Mouse (Mus musculus) neural tube, embryonic 14.5 days (tissue): Measurements from ENCODE around the gene Jag1. TPM values are rescaled to one million over a fixed set of nuclear protein-coding genes. Genes with fewer than 3 reads are reported as not detected.
A peak's percentile ranks its signal among the peaks of the same experiment; 100 is the strongest.

Source experiments
- ATAC-seq: fragments of 200-750 bp; cut with Nextera tagmentation; 2 replicates; pipeline ENCODE4 v1.8.0; 2017; ENCODE audit warnings: low read depth, mild to moderate bottlenecking, moderate TSS enrichment, moderate library complexity
- H3K27ac ChIP-seq: fragments of 300-500 bp; sonication (generic); 2 replicates; pipeline ENCODE4 v1.5.1; 2014; ENCODE audit warnings: low read depth, mild to moderate bottlenecking, control low read depth, low read length, moderate library complexity, mixed read lengths
- H3K27me3 ChIP-seq: fragments of 300-500 bp; sonication (generic); 2 replicates; pipeline ENCODE4 v1.6.1; 2014; ENCODE audit warnings: low read length; ENCODE audit not compliant: control insufficient read depth, insufficient read depth
- H3K36me3 ChIP-seq: fragments of 300-500 bp; sonication (generic); 2 replicates; pipeline ENCODE4 v1.6.1; 2014; ENCODE audit warnings: low read length, mixed read lengths; ENCODE audit not compliant: control insufficient read depth, insufficient read depth
- H3K4me1 ChIP-seq: fragments of 300-500 bp; sonication (generic); 2 replicates; pipeline ENCODE4 v1.6.1; 2014; ENCODE audit warnings: low read length; ENCODE audit not compliant: control insufficient read depth, insufficient read depth
- H3K4me2 ChIP-seq: fragments of 300-500 bp; sonication (generic); 2 replicates; pipeline ENCODE4 v1.6.1; 2014; ENCODE audit warnings: mild to moderate bottlenecking, low read depth, low read length, control low read depth
- H3K4me3 ChIP-seq: fragments of 300-500 bp; sonication (generic); 2 replicates; pipeline ENCODE4 v1.5.1; 2014; ENCODE audit warnings: low read depth, low read length, control low read depth, mixed read lengths
- H3K9ac ChIP-seq: fragments of 300-500 bp; sonication (generic); replicated peaks from 2 replicates; pipeline ENCODE4 v1.6.1; 2014; ENCODE audit warnings: low read depth, mild to moderate bottlenecking, control low read depth, low read length, mixed read lengths
- H3K9me3 ChIP-seq: fragments of 300-500 bp; sonication (generic); 2 replicates; pipeline ENCODE4 v1.6.1; 2016; ENCODE audit warnings: low read length; ENCODE audit not compliant: control insufficient read depth
- WGBS: fragments of 180-500 bp; shearing (Covaris S2); extraction: QIAGEN DNeasy Blood & Tissue Kit; methylation state at CpG from one replicate; pipeline ENCODE4 v1.1.7; 2014; 5-methylcytosine and 5-hydroxymethylcytosine counted together
- polyA plus RNA-seq: library from polyadenylated mRNA; unstranded; fragments of >200 nt; fragmentation: Nextera tagmentation; extraction: Ambion mirVana; gene quantifications from 2 replicates; pipeline ENCODE4 v1.2.1, GENCODE M21; 2014

Gene Jag1
- polyA plus RNA-seq, 1 experiment from 2014 or later, result 5.4 TPM

DNA sequence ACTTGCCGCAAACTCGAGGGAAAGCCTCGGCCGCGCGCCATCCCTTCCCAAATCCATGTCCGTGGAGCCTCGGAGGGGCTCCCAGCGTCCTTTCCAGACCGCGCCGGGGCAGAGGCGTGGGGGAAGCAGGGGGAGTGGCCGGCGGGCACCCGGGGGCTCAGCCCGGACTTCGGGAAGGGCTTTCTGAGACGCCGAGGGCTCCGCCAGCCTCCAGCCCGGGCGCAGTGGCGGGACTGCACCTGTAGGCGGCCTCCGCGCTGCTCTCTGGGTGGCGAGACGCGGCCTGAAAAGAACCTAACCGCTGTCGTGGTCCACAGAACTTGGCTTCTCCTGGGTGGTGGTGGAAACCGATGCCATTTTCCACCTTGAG, 862 bp upstream of the Jag1 start:
- Histone ChIP-seq H3K4me3 (peak overlapping the region; percentile 60), H3K27me3 (peaks cover 3% of the 10 kb centered on the region; the same call in 1 of the 2 replicates), H3K36me3 (no peaks in the 10 kb centered on the region), H3K27ac (peak overlapping the region; percentile 76), H3K4me2 (peak overlapping the region; percentile 76), H3K9ac (peak overlapping the region; percentile 69), H3K4me1 (peaks cover 12% of the 10 kb centered on the region), H3K9me3 (no peaks in the 10 kb centered on the region)
- peak; percentile 68 for ATAC-seq
- under 1% methylated on average over 33 of the region's 33 CpGs for WGBS

DNA sequence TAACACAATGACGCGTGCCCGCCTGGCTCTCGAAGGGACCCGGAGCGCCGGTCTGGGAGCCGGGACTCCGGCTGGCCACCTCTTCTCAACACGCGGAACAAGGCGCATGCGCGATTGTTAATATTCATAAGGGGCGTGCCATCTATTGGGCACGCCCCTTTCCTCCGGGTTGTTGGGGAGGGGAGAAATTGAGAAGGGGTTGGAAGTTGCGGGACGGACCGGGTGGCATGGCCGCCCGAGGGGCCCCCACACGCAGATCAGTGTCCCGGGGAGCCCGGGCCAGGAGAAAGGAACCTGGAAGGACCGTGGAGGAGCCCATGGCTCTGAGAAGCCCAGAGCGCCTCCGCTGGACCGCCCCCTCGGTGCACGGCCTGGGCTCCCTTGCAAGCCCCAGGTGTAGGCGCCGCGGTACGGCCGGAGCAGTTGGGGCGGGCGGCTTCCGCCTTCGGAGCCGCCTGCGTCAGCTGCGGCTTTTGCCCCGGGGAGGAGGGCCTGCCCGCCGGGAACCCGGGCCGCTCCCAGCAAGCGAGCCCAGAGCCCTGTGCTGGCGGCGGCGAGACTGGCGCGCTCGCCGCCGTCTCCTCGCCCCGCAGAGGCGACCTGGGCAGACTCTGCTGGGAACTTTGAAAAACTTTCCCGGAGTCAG, 354 bp upstream of the Jag1 start:
- peak overlapping the region; percentile 60 for H3K4me3 ChIP-seq
- H3K4me2 ChIP-seq, result peak overlapping the region; percentile 76
- peaks cover 17% of the 10 kb centered on the region for H3K4me1 ChIP-seq
- H3K27me3 ChIP-seq, result peaks cover 3% of the 10 kb centered on the region; the same call in 1 of the 2 replicates
- ATAC-seq, result peak; percentile 80
- WGBS, result under 1% methylated on average over 56 of the region's 61 CpGs
- H3K36me3 ChIP-seq, result no peaks in the 10 kb centered on the region
- H3K9me3 ChIP-seq, result no peaks in the 10 kb centered on the region
- H3K9ac ChIP-seq, result peak overlapping the region; percentile 69
- H3K27ac ChIP-seq, result peak overlapping the region; percentile 76

DNA sequence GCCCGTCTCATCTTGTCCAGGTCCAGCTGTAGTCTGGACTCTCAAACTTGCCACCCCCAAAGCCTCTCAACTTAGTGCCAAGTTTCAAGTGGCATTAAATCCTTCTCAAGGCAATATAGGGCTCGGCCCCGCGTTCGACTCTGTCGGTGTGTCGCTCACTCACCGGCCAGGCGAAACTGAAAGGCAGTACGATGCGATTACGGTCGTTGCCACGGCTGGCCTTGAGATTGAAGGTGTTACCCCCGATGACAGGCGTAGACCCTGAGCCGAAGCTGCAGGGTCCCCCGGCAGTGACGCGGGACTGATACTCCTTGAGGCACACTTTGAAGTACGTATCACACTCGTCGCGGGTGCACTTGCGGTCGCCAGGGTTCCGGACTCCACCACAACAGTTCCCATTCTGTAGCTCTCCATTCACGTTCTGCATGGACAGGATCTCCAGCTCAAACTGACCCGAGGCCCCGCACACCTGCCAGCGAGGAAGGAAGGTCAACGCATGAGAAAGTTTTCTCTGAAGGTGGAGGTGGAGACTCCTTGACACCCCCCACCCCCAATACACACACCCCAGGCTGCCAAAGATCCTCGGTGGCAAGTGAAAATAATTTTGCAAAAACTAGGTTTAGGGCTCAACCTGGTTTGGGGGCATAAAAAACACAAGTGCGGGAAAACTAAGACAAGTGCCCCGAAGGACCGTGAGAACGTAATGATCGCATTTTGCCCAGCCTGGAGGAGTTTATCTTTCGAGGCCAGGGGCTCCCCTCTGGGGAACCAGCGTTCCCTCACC, 1.0 kb downstream of the Jag1 start:
- H3K9me3 ChIP-seq, result no peaks in the 10 kb centered on the region
- peak overlapping the region; percentile 65; the same call in 1 of the 2 replicates for H3K27ac ChIP-seq
- WGBS, result under 1% methylated on average over 40 of the region's 40 CpGs
- H3K36me3 ChIP-seq, result no peaks in the 10 kb centered on the region
- peak overlapping the region; percentile 60 for H3K4me3 ChIP-seq
- ATAC-seq, result no peak
- H3K9ac ChIP-seq, result peak overlapping the region; percentile 69
- peaks cover 27% of the 10 kb centered on the region for H3K4me1 ChIP-seq
- H3K4me2 ChIP-seq, result peak overlapping the region; percentile 76
- peaks cover 3% of the 10 kb centered on the region; the same call in 1 of the 2 replicates for H3K27me3 ChIP-seq

DNA sequence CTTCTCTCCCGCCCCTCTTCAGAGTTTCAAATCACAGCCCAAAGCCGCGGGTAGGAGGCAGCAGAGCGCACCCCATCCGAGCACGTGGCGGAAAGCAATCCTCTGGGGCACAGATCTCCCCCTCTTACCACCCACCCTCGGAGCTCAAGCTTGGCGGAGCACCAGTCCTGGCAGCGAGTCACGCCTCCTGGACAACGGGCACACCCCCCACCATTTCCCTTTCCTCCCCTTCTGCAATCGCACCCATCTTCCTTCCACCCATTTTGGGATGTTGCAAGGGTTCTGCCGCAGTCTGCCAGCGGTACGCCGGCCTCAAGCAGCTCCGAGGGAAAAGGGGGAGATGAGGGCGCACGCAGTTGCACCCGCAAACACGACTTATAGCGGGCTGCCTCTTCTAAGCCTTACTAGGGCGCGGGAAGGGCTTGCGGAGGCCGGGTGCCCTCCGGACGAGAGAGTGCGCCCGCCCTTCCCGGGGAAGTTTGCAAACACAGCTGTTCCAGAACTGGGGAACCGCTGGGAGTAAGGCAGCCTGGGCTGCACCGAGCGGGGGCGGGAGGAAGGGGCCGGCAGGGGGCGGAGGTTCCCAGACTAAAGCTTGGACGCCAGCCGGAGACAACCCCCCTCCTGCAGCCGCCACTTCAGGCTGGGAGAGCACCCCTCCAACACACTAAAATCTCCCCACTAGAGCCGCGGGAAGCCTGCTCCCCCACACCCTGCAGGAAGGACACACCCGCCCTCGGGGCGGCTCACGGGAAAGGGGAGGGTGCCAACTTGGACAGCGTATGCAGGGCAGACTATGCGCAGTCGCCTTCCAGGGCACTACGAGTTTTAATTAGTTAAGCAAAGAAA, 2.0 kb downstream of the Jag1 start:
- Histone ChIP-seq H3K9ac (peak overlapping the region; percentile 69), H3K4me3 (peak overlapping the region; percentile 60), H3K36me3 (no peaks in the 10 kb centered on the region), H3K27ac (peak overlapping the region; percentile 65; the same call in 1 of the 2 replicates), H3K27me3 (peaks cover 3% of the 10 kb centered on the region; the same call in 1 of the 2 replicates), H3K9me3 (no peaks in the 10 kb centered on the region), H3K4me2 (peak overlapping the region; percentile 76), H3K4me1 (peaks cover 32% of the 10 kb centered on the region)
- peak; percentile 45 for ATAC-seq
- WGBS, result 0% methylated on average over 47 of the region's 51 CpGs

DNA sequence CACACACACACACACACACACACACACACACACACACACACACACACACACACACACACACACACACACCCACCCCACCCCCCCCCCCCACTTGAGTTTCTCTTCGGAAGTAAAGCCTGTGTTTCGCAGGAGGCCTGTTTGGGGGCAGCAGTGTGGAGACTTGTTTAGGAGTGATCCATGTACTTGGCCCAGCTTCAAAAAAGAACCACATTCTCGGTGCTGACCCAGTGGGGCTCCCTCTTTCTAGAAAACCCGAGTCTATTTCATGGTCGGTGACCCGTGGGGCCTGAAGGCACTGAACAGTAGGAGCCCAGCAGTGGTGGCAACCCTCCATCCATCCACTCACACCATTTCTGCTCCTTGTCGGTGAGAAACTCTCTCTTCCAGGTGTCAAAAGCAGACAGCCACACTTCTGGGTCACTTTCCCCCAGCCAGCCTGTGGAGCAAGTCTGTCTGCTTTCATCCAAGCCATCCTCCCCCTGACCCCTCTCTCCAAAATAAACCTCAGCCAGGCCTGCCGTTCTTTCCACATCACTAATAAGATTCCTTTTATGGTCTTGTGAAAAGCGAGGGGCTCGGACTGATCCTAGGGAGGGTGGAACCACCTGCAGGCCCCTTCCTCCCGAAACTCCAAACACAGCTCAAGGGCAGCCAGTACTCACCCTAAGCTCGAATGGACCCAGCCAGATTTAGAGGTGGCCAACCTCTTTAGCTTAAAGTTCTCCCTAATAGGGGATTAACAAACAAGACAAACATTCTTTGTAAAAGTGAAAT, 3.0 kb downstream of the Jag1 start:
- H3K4me3 ChIP-seq, result peak overlapping the region; percentile 60
- H3K4me1 ChIP-seq, result peaks cover 35% of the 10 kb centered on the region
- H3K9me3 ChIP-seq, result no peaks in the 10 kb centered on the region
- H3K4me2 ChIP-seq, result peak overlapping the region; percentile 76
- no peaks in the 10 kb centered on the region for H3K27me3 ChIP-seq
- 6% methylated on average over 12 of the region's 12 CpGs for WGBS
- ATAC-seq, result no peak
- H3K27ac ChIP-seq, result no peak overlapping the region
- peak overlapping the region; percentile 39 for H3K9ac ChIP-seq
- H3K36me3 ChIP-seq, result no peaks in the 10 kb centered on the region

DNA sequence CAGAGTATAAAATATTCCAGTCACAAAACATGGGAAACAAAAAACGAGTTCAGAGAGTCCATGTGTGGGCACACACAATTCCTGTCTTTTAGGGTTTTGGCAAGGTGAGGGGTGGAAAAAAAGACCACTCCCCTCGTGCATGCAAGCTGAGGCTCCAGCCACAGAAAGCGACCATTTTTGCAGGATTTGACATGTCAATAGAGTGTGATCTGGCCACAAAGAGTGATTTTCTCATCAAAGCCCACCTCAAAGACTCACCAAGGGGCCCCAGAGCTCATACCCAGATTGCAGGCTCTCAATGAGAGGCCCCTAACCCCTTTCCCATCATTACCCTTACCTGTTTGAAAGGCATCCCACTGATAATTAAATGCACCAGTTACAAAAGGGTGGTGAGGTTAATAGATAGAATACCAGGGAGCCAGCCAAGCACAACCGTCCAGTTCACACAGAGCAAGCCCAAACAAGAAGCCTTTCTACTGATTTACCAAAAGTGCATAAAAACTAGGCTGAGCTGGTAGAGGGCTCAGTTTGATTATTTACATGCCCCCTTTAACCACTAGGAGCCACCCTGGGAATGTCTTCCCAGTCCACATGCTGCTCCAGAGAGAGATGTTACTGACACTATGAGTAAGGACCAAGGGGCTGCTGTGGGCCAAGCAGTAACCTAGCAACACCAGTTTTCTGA, 6.1 kb downstream of the Jag1 start:
- Histone ChIP-seq H3K36me3 (no peaks in the 10 kb centered on the region), H3K27me3 (no peaks in the 10 kb centered on the region), H3K27ac (no peak overlapping the region), H3K4me1 (peaks cover 35% of the 10 kb centered on the region), H3K4me3 (no peak overlapping the region), H3K4me2 (no peak overlapping the region; the same call in 1 of the 2 replicates), H3K9ac (no peak overlapping the region), H3K9me3 (no peaks in the 10 kb centered on the region)
- ATAC-seq, result 0 out of 2 replicates have a peak, but pooled peaks have one; percentile 12
- whole genome bisulfite sequencing, result 13% methylated on average over 4 of the region's 4 CpGs

DNA sequence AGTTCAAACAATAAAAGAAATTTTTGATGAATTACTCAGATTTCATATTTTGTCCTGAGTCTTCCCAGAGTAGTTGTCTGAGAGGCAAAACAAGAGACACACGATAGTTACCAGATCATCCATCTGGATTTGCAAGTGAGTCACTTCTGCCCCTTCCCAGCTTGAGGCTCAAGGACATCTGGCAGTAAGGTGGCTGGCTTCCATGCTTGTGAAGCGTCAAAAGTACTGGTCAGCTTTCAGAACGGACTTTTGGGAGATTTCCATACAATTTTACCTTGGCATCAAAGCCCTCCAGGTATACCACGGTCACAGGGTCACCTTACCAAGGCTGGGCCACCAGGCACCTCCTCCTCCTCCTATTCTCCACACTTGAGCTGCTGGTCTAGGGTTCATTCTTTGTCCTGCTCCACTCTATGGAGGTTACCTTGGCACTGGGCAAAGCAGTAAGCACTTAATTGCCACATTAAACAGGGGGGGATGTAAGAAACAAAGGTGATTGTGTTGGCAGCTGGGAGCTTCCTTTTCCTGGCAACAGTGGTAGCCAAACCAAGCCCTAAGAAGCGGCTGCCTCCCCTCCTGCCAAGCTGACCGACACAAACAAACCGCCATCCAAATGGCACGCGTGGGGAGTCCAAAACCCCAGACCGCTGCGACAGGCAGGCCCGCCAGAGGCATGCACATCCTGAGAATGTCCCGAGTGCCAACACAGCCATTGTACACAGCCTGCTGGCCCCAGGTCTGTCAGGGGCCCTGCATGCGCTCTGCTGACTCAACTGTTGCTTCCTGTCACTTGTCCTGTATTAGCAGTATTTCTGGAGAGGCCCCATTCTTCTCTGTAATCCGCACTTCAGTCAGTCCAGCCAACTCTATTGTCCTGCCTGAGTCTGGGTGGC, 6.9 kb downstream of the Jag1 start:
- Histone ChIP-seq H3K4me1 (peaks cover 35% of the 10 kb centered on the region), H3K4me2 (no peak overlapping the region; the same call in 1 of the 2 replicates), H3K9ac (no peak overlapping the region), H3K36me3 (no peaks in the 10 kb centered on the region), H3K27me3 (no peaks in the 10 kb centered on the region), H3K4me3 (no peak overlapping the region), H3K27ac (no peak overlapping the region), H3K9me3 (no peaks in the 10 kb centered on the region)
- WGBS, result 26% methylated on average over 15 of the region's 15 CpGs
- ATAC-seq, result peak; percentile 48; the same call in 1 of the 2 replicates
